Mouse (Mus musculus) embryonic fibroblast, embryonic 13.5 days (primary cell): ENCODE measurements around the gene Cdc42bpg. TPM values are rescaled to one million over a fixed set of nuclear protein-coding genes. Genes with fewer than 3 reads are reported as not detected.

Source experiments
- H3K27ac ChIP-seq: 2 replicates; pipeline ENCODE4 v1.5.1; 2012; ENCODE audit warnings: low read length, control low read depth, inconsistent platforms; ENCODE audit not compliant: insufficient read depth
- H3K4me1 ChIP-seq: 2 replicates; pipeline ENCODE4 v1.6.1; 2011; ENCODE audit warnings: low read length; ENCODE audit not compliant: control insufficient read depth, insufficient read depth
- H3K4me3 ChIP-seq: 2 replicates; pipeline ENCODE4 v1.5.1; 2011; ENCODE audit warnings: mild to moderate bottlenecking, control low read depth, low read length; ENCODE audit not compliant: insufficient read depth
- CTCF ChIP-seq: IDR thresholded peaks from 2 replicates; pipeline ENCODE4 v1.5.1; 2011; ENCODE audit warnings: mild to moderate bottlenecking, control low read depth, low read length, moderate library complexity, borderline replicate concordance; ENCODE audit not compliant: insufficient read depth
- POLR2A ChIP-seq: IDR thresholded peaks from 2 replicates; pipeline ENCODE4 v1.6.1; 2011; ENCODE audit warnings: low read depth, mild to moderate bottlenecking, control low read depth, low read length, moderate library complexity
- polyA plus RNA-seq: library from polyadenylated mRNA; stranded (reverse); fragments of >200 nt; gene quantifications from 2 replicates; pipeline ENCODE4 v1.2.4, GENCODE M21; 2011; ENCODE audit warnings: low read depth; ENCODE audit not compliant: missing spikeins, insufficient read length

Cdc42bpg gene
- polyA plus RNA-seq, 1 experiment = 17.0 TPM

DNA sequence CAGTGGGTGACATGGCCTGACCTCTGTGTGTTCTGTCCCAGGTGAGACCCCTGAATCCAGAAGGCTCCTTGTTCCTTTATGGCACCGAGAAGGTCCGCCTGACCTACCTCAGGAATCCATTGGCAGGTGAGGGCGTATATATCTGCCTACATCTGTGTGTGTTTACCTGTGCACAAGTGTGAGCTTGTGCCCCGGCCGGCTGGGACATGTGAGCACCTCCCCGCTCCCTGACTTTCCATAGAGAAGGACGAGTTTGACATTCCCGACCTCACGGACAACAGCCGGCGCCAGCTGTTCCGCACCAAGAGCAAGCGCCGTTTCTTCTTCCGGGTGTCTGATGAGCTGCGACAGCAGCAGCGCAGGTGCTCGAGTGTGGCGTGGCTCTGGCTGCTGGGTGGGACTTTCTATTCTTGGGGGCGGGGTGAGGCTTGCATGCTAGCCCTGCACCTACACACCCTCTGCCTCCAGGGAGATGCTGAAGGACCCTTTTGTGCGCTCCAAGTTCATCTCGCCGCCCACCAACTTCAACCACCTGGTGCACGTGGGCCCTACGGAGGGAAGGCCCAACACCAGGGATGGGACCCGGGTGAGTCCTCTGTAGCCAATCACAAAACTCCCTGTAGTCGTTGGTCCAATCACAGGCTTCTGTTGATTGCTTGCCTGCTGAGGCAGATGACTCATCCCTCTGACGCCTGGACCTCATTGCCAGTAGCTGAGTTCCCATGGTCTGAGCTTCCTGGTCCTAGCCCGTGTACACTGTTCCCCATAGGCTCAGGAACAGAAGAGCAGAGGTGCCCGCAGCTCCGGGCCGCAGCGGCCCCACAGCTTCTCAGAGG, 15.7 kb downstream of the Cdc42bpg start:
- no peak overlapping the region for H3K4me3 ChIP-seq
- TF ChIP-seq POLR2A (no peak), CTCF (no peak)
- no peak overlapping the region for H3K27ac ChIP-seq
- H3K4me1 ChIP-seq = no peaks in the 10 kb centered on the region

DNA sequence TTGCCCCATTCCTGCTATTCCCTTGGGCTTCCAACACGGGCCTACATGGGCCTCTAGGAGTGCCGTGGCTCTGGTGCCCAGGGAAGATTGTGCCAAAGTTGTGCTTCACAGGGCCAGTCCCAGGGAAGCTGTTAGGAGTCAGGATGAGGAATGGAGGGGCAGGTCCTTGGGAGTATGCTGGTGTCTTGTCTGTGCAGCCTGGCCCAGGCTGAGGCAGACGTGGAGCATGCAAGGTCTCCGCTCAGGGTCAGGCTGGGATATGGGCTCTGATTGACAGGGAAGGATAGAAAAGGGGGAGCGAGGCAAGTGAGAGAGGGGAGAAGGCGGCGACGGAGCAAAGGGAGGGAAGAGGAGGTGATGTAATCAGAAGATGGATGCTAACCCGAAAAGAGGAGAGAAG, 18.5 kb downstream of the Cdc42bpg start:
- no peak overlapping the region for H3K27ac ChIP-seq
- no peak overlapping the region for H3K4me3 ChIP-seq
- H3K4me1 ChIP-seq = no peaks in the 10 kb centered on the region
- TF ChIP-seq POLR2A = no peak
- TF ChIP-seq CTCF = no peak

DNA sequence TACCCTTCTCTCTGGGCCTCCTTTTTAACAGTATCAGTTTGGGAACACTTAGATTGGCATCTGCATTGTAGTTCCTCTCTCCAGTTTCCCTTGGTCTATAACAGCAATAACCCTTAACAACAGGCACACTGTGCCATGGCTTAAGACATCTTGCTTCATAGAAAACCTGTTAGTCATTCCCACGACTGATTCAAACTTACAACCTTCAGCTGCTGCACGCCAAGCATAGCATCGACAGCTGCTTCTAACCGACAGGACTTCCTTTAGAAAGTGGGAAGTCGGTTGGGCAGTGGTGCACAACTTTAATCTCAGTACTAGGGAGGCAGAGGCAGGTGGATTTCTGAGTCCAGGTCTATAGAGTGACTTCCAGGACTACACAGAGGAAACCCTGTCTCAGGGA, 24.9 kb downstream of the Cdc42bpg start:
- no peak overlapping the region; the same call in 1 of the 2 replicates for H3K27ac ChIP-seq
- TF ChIP-seq CTCF (no peak), POLR2A (0 out of 2 replicates have a peak, but pooled peaks have one; percentile 1)
- peaks cover 9% of the 10 kb centered on the region for H3K4me1 ChIP-seq
- H3K4me3 ChIP-seq = no peak overlapping the region

DNA sequence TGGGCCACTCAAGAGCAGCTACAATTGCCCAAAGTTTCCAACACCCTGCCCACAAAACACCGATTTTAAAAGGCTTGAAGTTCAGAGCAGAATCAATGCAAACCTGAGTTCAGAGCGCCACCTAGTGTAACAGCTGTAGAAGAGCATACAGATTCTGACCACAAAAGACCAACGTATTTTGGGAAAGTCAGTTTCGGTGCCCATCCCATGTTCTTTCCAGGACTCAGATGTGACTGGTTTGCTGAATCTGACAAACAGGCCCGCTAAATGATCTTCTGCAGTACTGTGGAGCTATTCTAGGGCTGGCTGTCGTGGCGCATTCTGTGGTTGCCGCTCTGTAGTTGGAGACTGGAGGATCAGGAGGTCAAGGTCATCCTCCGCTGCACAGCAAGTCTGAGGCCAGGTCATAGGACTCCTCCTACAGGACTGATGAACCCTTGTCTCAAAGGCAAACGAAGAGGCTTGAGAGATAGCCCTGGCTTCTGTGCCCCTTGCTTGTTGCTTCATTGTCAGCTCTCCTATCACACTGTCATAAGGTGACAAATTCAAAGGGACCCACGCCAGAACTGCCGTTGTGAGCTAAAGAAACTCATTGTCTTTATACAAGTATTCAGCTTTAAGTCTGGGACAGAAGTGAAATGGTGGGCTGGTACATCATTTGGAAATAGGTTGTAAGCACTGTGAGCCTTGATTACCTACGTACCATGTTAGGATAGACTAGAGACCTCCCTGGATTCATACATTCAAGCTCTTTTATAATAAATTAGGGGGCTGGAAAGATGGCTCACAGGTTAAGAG, 25.7 kb downstream of the Cdc42bpg start:
- Histone ChIP-seq H3K4me1 (peaks cover 10% of the 10 kb centered on the region), H3K27ac (no peak overlapping the region), H3K4me3 (no peak overlapping the region)
- TF ChIP-seq CTCF (no peak), POLR2A (no peak)

DNA sequence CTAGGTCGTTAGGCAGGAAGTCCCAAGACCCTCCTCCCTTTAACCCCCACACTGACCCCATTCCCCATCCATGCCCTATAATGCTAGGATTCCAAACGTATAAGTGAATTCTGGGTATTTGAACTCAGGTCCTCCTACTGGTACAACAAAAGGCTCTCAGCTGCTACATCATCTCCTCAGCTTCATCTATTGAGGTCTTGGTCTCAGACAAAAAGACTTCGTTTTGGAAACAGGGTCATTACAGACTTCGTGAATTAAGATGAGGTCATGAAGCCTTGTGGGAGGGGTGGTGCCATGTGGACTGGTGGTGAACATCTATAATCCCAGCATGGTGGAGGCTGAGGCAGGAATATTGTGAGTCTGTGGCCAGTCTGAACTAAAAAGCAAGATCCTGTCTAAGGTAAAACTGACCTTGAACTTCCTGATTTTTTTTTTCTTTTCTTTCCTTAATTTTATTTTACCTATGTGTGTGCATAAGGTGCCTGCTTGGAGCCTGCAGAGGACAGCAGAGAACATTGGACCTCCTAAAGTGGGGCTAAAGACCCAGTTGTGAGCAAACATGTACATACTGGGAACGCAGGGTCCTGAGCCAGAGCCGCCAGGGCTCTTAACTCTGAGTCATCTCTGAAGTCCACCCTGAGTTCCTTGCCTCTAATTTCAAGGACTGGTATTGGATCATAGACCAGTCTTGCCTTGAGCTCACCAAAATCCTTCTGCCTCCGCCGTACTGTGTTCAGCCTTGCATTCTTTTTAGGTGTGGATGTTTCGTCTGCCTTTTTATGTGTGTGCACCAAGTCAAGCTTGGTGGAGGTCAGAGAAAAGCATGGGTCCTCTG, 27.7 kb downstream of the Cdc42bpg start:
- no peak for TF ChIP-seq POLR2A
- TF ChIP-seq CTCF = no peak
- Histone ChIP-seq H3K4me1 (peaks cover 13% of the 10 kb centered on the region), H3K27ac (peak overlapping the region; percentile 52), H3K4me3 (no peak overlapping the region)

DNA sequence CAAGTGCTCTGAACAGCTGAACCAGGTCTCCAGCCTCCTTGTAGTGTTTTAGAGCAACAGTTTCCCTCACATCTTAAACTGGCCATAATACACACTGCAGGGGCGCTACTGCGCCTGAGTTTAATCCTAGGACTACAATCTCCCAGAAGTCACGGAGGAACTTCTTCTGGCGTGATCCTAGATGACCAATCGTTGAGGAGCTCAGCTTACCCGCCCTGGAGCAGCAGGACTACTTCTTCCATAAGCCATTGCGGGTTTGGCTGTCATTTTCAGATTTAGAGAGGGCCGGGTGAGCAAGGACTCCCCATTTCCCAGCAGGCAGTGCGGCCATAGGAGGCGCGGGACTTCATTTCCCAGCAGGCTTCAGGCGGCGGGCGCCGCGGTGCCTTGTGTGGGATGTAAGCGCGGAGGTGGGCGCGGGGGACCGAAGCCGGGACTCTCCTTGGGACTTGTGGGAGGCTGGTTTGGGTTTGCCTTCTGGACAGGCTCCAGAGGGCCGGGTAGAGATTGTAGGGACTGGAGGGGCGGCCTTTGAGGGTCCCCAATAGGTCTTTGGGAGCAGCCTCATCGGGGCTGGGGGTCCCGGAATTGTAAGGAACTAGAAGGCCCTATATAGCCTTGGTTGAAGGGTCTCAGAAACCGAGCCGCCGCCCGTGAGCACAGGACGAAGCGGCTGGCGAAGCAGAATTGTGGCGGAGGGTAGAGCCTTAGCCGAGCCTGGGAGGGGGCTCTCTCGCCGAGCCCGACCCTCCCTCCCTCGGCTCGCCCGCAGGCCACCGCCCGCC, 28.6 kb downstream of the Cdc42bpg start, which contains the start of gene Men1:
Men1 (plus strand) TSS at position 307 of the 785 bp plus-strand sequence.
- peak within 1 kb of the TSS; percentile 52 for H3K27ac ChIP-seq
- H3K4me3 ChIP-seq = peak within 1 kb of the TSS; percentile 83
- TF ChIP-seq POLR2A (peak; percentile 72), CTCF (no peak)
- H3K4me1 ChIP-seq = peaks cover 13% of the 10 kb centered on the region

DNA sequence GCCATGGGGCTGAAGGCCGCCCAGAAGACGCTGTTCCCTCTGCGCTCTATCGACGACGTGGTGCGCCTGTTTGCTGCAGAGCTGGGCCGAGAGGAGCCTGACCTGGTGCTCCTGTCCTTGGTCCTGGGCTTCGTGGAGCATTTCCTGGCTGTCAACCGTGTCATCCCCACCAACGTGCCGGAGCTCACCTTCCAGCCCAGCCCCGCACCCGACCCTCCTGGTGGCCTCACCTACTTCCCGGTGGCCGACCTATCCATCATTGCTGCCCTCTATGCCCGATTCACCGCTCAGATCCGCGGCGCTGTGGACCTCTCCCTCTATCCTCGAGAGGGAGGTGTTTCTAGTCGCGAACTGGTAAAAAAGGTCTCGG, 29.2 kb downstream of the Cdc42bpg start:
- no peak for TF ChIP-seq CTCF
- TF ChIP-seq POLR2A = 0 out of 2 replicates have a peak, but pooled peaks have one; percentile 31
- Histone ChIP-seq H3K27ac (no peak overlapping the region), H3K4me3 (peak overlapping the region; percentile 83), H3K4me1 (peaks cover 13% of the 10 kb centered on the region)

DNA sequence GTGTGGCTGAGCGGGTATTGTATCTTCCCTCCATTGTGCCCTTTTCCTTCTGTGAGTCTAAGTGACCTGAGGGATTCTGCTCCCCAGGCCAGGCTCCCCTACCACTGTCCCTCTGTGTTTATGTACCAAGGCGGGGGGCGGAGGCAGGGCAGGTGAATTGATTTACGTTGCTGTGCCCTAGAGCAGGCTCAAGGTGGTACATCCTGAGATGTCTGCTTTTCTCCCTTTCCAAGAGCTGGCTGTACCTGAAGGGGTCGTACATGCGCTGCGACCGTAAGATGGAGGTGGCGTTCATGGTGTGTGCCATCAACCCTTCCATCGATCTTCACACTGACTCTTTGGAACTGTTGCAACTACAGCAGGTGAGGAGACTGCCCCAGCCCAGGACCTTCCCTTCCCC, 30.7 kb downstream of the Cdc42bpg start:
- H3K4me3 ChIP-seq = peak overlapping the region; percentile 83
- H3K4me1 ChIP-seq = peaks cover 10% of the 10 kb centered on the region; the same call in 1 of the 2 replicates
- TF ChIP-seq POLR2A = no peak
- no peak for TF ChIP-seq CTCF
- no peak overlapping the region for H3K27ac ChIP-seq

DNA sequence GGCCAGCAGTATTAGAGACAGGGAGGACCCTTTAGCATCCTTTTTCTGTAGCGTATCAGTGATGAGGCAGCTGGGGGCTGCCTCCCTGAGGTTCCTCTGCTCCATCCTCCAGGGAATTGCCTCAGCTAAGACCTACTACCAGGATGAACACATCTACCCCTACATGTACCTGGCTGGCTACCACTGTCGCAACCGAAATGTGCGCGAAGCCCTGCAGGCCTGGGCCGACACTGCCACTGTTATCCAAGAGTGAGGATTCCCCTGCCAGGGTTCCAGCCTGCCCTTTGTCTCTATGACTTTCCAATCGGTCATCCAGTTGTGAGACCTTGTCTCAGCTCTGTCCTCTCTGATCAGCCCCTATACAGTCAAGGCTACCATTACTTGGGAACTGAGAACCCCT, 31.9 kb downstream of the Cdc42bpg start:
- no peak overlapping the region for H3K4me3 ChIP-seq
- H3K27ac ChIP-seq = no peak overlapping the region
- TF ChIP-seq POLR2A (no peak), CTCF (no peak)
- H3K4me1 ChIP-seq = peaks cover 10% of the 10 kb centered on the region; the same call in 1 of the 2 replicates
